Mouse (Mus musculus): ENCODE data around the gene Fam189a2.

- TF ChIP-seq POLR2A (IDR thresholded peaks at IDR 0.05; ENCODE audit: control insufficient read depth, extremely low read depth, insufficient read depth, low read length, poor library complexity) (no peak), CTCF (IDR thresholded peaks at IDR 0.05; ENCODE audit: borderline replicate concordance, control insufficient read depth, extremely low read depth, insufficient read depth, low read length, poor library complexity) (no peak)
Measured at GRCm38 (mm10) chr19:23987291-23987690, 43.5 kb downstream of the Fam189a2 start.

Measured in thymus, adult 2 months (tissue).